ENCODE assay signal across 14 mouse cellular contexts in genomic region chr19:55217365-55217764, GRCm38 (mm10). TPM values are rescaled to one million over a fixed set of nuclear protein-coding genes. Genes with fewer than 3 reads are reported as not detected.
A peak's percentile ranks its signal among the peaks of the same experiment; 100 is the strongest.
DNase-seq lines count a peak whose midpoint lies in the region; ATAC-seq and TF ChIP-seq lines count a peak whose summit lies in the region.
"Had no signal": no experiment of that assay in that cellular context is flagged by ENCODE, and none has a peak within 500 bp of the region (broad histone marks: within the 10 kb centered on the region; RNA-seq: fewer than 3 reads in every experiment).

No protein-coding gene starts in this region.

- no peaks in the 10 kb centered on the region for H3K27me3 ChIP-seq in lung, postnatal 0 days (replicated peaks; ENCODE audit: insufficient read depth, low read length)
- no peaks in the 10 kb centered on the region for H3K27me3 ChIP-seq in hindbrain, embryonic 14.5 days (ENCODE audit: control insufficient read depth, insufficient read depth, low read length)

- H3K36me3 ChIP-seq in lung, postnatal 0 days (ENCODE audit: insufficient read depth, low read length) = no peaks in the 10 kb centered on the region
- H3K36me3 ChIP-seq in hindbrain, embryonic 14.5 days (replicated peaks; ENCODE audit: control insufficient read depth, insufficient read depth) = no peaks in the 10 kb centered on the region

- H3K4me3 ChIP-seq in lung, postnatal 0 days (ENCODE audit: low read depth, low read length) = no peak overlapping the region
- H3K4me3 ChIP-seq in hindbrain, embryonic 14.5 days (replicated peaks; ENCODE audit: low read length) = no peak overlapping the region

- no peak for ATAC-seq in lung, postnatal 0 days
- no peak for ATAC-seq in hindbrain, embryonic 14.5 days (ENCODE audit: low FRiP score)

- peak overlapping the region; percentile 67 for H3K27ac ChIP-seq in lung, postnatal 0 days (ENCODE audit: low read length)
- H3K27ac ChIP-seq in hindbrain, embryonic 14.5 days = no peak overlapping the region
- H3K27ac ChIP-seq: hindbrain, postnatal 0 days had no signal

- H3K9me3 ChIP-seq in lung, postnatal 0 days (ENCODE audit: low read length) = no peaks in the 10 kb centered on the region
- no peaks in the 10 kb centered on the region for H3K9me3 ChIP-seq in hindbrain, embryonic 14.5 days (ENCODE audit: control insufficient read depth, low read length)

- 59% methylated on average over 9 of the region's 9 CpGs for WGBS in lung, postnatal 0 days
- WGBS in hindbrain, embryonic 14.5 days = 85% methylated on average over 9 of the region's 9 CpGs

- H3K9ac ChIP-seq in lung, postnatal 0 days (replicated peaks; ENCODE audit: low read depth) = no peak overlapping the region
- no peak overlapping the region for H3K9ac ChIP-seq in hindbrain, embryonic 14.5 days

- intact Hi-C loops in left cerebral cortex, postnatal 25 days (cut with DNase I) = no loop called here

- no peak for DNase-seq in lung, postnatal 0 days (ENCODE audit: low spot score)
- DNase-seq in lung, postnatal 10 days = no peak
- DNase-seq in kidney, postnatal 4 days = peak; percentile 28 to 56
- DNase-seq in left cerebral cortex, postnatal 25 days (ENCODE audit: low spot score in 2 of 2) = peak; percentile 72 to 95
- peak; percentile 96 for DNase-seq in telencephalon, adult 2 months (ENCODE audit: low read depth, low spot score)
- DNase-seq in adrenal gland, postnatal 4 days (ENCODE audit: low spot score in 2 of 2) = no peak
- no peak for DNase-seq in hindbrain, embryonic 14.5 days (ENCODE audit: low spot score)
- DNase-seq: cerebellum, postnatal 25 days; thymus, postnatal 14 days had no signal

- no peaks in the 10 kb centered on the region; the same call in 1 of the 2 replicates for H3K4me1 ChIP-seq in lung, postnatal 0 days (ENCODE audit: insufficient read depth, low read depth, low read length)
- no peaks in the 10 kb centered on the region for H3K4me1 ChIP-seq in hindbrain, embryonic 14.5 days (replicated peaks; ENCODE audit: control insufficient read depth, insufficient read depth, low read length)

- no peak overlapping the region for H3K4me2 ChIP-seq in lung, postnatal 0 days (replicated peaks; ENCODE audit: low read depth, low read length)
- H3K4me2 ChIP-seq in hindbrain, embryonic 14.5 days (replicated peaks) = no peak overlapping the region

- TF ChIP-seq CTCF in lung, postnatal 0 days (IDR thresholded peaks at IDR 0.05) = no peak

- no peak for TF ChIP-seq EP300 in lung, postnatal 0 days (IDR thresholded peaks at IDR 0.05)

RNA-seq across cellular contexts. Expression of gene Gucy2g, which starts 23.7 kb away (rescaled TPM):
- 0.05 and 0.18 TPM in 2 replicates for polyA plus RNA-seq in lung, postnatal 0 days (2015; fragmentation: Nextera tagmentation; extraction: Ambion mirVana)
- total RNA-seq in left cerebral cortex, postnatal 25 days (2021) = 1 to 10 TPM; 2.8 to 3.2 TPM
- under 1 TPM in 1 of 2 experiments, not detected in 1; 0.08 TPM for total RNA-seq in adrenal gland, postnatal 4 days (2021)
- 0.08 and 0.09 TPM in 2 replicates for polyA plus RNA-seq in hindbrain, embryonic 14.5 days (2014; fragmentation: Nextera tagmentation; extraction: Ambion mirVana)
- total RNA-seq: adrenal gland, adult 18-20 months; heart, adult 8-10 months; hindbrain, postnatal 0 days; liver, adult 2 months had no signal

RNA-seq across cellular contexts. Expression of gene Acsl5, which starts 34.4 kb away (rescaled TPM):
- 110 and 130 TPM in 2 replicates for polyA plus RNA-seq in lung, postnatal 0 days (2015; fragmentation: Nextera tagmentation; extraction: Ambion mirVana)
- total RNA-seq in left cerebral cortex, postnatal 25 days (2021) = 10 to 100 TPM; 42.9 to 47.9 TPM
- total RNA-seq in adrenal gland, postnatal 4 days (2021) = 10 to 100 TPM; 55.7 to 89.0 TPM
- polyA plus RNA-seq in hindbrain, embryonic 14.5 days (2014; fragmentation: Nextera tagmentation; extraction: Ambion mirVana) = 17.3 and 23.4 TPM in 2 replicates

RNA-seq across cellular contexts. Expression of gene Tectb, which starts 36.8 kb away (rescaled TPM):
- 0.21 and 0.27 TPM in 2 replicates for polyA plus RNA-seq in lung, postnatal 0 days (2015; fragmentation: Nextera tagmentation; extraction: Ambion mirVana)
- total RNA-seq in left cerebral cortex, postnatal 25 days (2021) = not detected
- total RNA-seq in adrenal gland, postnatal 4 days (2021) = under 1 TPM; 0.31 to 0.42 TPM
- polyA plus RNA-seq in hindbrain, embryonic 14.5 days (2014; fragmentation: Nextera tagmentation; extraction: Ambion mirVana) = 0.37 TPM in 1 of 2 replicates, not detected in the other
- total RNA-seq: ES-E14 had no signal

Comparison
In these comparisons a context has a peak if more than half of its experiments do, and no peak if none do; other contexts are left out.
1. DNase-seq: peak in kidney, postnatal 4 days (2 of 2), left cerebral cortex, postnatal 25 days (2 of 2) and telencephalon, adult 2 months (single experiment); none in lung, postnatal 0 days (single experiment), lung, postnatal 10 days (single experiment), adrenal gland, postnatal 4 days (0 of 2) and hindbrain, embryonic 14.5 days (single experiment).